Mouse (Mus musculus) adrenal gland (tissue): ENCODE data around the gene Xpot.

Experiments used
- intact Hi-C: fragments of 180-260 bp; cut with DNase I; formaldehyde crosslinking; loops from one replicate; pipeline ENCODE4 v1.15.1; 2025

Xpot gene

DNA sequence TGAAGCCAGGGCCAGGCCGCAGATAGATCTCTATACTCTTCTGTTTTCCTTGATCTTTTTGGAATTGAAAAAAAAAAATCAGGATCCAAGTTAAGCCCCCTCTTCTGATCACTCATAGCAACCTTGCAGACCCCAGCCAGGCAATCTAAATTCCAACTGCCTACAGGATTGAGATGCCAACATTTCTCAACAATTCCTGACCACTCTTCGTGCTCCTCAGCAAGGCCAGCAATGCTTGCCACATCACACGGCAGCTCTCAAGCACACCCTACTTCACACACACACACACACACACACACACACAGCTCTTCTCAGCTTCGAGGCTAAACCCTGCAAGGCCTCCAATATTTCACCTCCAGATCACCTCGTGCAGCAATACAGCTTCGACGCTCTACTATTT lies 2.5 kb downstream of the Xpot start:
- intact Hi-C loops = no loop called here

- intact Hi-C loops = no loop called here
Observed at GRCm38 (mm10) chr10:121622431-121622830, 3.7 kb downstream of the Xpot start.

GRCm38 (mm10) chr10:121615935-121616334 lies 10.2 kb downstream of the Xpot start:
- intact Hi-C loops = loop anchor here (5.0 to 10.0 kb wide), 2 partner anchors 34 to 661 kb away; no protein-coding TSS in a partner anchor

- intact Hi-C loops = loop anchor here (5.0 to 10.0 kb wide), 2 partner anchors 33 to 661 kb away; no protein-coding TSS in a partner anchor
Observed at GRCm38 (mm10) chr10:121615146-121615870, 10.8 kb downstream of the Xpot start.

DNA sequence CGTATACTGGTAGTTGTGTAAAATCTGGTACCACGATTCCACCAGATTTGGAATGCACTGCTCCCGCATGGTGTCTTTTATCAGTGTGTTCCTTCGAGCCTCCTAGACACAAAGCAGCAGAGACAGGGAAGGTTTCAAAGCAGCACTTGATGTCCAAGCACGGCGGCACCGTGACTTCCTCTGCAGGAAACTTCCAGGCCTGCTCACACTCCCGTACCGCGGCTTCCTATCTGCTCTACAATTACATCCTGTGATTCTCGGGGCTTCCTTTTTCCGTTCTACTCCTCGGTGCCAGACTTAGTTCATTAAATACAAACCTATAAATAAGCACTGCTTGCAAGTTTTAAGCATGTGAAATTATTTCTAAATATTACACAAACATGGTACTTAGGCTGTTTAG lies 12.6 kb downstream of the Xpot start:
- intact Hi-C loops = loop anchor here (10.0 kb wide), 1 partner anchor 659 kb away; no protein-coding TSS in a partner anchor

DNA sequence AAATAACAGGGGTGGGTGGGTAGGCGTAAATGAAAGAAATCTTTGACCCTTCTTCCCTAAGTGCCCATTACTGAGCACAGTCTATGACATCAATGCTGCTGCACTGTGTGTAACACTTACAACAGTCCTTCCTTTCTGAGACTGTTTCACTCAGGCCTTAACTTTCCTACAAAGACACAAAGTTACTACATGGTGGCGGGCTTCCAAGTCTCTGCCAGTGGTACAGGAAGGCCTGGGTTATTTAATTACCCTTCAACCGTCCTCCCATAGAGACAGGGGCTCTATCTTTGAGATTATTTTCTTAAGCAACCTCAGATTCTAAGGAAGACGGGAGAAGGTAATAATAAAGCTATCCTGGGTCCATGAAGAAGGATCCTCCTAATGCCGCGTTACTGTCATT lies 13.7 kb downstream of the Xpot start:
- intact Hi-C loops = loop anchor here (10.0 kb wide), 1 partner anchor 658 kb away; no protein-coding TSS in a partner anchor

GRCm38 (mm10) chr10:121611587-121611986 lies 14.5 kb downstream of the Xpot start:
- intact Hi-C loops = loop anchor here (10.0 kb wide), 1 partner anchor 657 kb away; no protein-coding TSS in a partner anchor

- intact Hi-C loops = no loop called here
Observed at GRCm38 (mm10) chr10:121608177-121608576, 18.0 kb downstream of the Xpot start.

DNA sequence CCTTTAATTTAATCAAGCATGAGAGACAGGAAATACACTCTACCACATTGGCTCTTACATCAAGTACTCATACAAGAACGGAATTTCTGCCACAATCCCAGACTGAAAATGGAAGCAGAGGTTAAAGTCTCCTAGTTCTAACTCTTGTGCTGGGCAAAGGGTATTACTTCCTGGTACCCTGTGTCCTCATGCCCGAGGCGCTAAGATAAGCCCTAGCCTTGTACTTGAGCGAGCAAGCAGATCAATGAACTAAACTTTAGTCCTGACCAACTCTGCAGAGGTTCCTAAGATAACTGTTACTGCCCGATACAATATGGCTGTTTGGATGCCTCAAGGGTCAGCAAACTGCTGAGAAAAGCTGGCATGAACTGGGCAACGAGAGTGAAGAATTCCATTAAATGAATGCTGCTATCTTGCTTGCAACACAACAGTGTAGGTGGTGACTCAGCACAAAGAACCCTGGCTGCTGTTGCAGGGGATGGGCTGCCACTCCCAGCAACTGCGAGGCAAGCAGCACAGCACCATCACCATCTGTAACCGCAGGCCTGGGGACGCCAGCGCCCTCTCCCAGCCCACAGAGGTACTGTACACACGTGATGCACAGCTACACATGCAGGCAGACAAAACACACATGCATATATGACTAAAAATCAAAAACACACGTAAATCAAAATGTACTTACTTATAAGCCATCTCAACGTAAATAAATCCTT lies 21.3 kb downstream of the Xpot start:
- intact Hi-C loops = no loop called here

- intact Hi-C loops = no loop called here
Observed at GRCm38 (mm10) chr10:121603556-121603955, 22.6 kb downstream of the Xpot start.

- intact Hi-C loops = no loop called here
Observed at GRCm38 (mm10) chr10:121601272-121601671, 24.9 kb downstream of the Xpot start.

GRCm38 (mm10) chr10:121596580-121596979 lies 29.6 kb downstream of the Xpot start:
- intact Hi-C loops = no loop called here

- intact Hi-C loops = no loop called here
Observed at GRCm38 (mm10) chr10:121591106-121591505, 35.0 kb downstream of the Xpot start.

GRCm38 (mm10) chr10:121587371-121587840 lies 38.7 kb downstream of the Xpot start:
- intact Hi-C loops = no loop called here

GRCm38 (mm10) chr10:121586675-121587370 lies 39.3 kb downstream of the Xpot start, which contains the start of gene Tbk1:
Gene Tbk1, minus strand, starts transcription at chr10:121586787.
- intact Hi-C loops = no loop called here

DNA sequence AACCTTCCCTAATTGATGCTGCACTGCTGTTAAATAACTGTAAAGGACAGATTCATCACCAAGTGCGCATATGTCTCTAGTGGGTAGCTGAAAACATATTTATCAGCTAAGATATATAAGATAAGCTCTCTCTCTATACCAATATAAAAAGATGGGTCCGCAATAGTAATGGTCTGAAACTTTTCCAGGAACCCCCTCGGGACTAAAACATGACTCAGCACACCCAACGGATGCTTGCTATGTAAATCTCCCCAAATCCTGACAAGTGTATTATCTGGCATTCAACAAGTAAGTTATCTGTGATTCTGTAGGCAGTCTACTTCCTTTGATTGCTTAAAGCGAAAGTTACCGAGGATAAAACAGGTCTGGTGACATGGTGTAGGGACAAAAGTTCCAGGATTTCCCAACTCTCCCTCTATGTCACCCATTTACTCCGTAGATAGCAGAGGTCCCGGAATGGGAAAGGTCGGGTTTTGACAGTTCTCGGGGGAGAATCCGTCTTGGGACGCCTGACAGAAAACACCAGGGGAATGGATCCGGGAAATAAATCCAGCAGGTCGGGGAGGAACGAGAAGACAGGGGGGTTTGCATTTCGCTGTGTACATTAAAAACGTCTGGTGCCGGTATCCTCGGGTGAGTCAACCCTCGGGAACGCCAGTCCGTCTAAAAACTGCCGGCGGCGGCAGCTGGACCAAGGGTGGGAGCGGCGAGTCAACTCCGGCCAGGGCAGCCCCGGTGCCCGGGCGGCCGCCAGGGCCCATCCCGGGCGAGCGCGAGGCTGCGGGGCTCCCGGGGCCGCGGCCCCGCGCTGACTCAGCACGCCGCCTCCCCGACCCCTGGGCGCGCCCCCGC lies 40.1 kb downstream of the Xpot start:
- intact Hi-C loops = no loop called here

DNA sequence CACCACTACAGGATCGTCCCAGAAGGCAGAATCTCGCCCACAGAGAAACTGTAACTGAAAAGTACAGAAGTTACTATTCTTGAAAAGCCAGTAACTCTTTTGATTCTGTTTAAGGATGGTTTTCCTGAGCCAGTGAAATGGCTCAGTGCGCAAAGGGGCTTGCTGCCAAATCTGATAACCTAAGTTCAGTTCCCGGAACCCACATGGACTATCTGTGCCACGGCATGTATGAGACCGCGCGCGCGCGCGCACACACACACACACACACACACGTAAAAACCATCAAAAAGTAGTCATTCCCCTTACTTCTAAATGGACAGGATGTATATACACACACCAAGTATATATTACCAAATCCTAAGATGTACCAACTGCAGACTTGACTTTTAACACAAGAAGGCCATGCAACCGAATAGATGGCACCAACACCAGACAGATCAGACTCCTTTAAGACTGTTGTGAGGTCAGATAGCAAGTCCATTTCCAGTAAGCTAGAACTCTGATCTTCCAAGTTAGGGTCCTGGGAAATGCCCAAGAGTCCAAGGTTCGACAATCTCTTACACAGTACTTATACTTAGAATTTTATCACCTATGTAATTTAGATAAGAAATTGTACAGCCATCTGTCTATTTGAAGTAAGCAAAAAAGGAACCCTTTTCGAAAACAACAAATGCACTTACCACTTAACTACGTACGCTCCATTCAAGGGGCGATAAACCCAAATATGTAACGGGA lies 40.9 kb downstream of the Xpot start:
- intact Hi-C loops = no loop called here

- intact Hi-C loops = loop anchor here (5.0 kb wide), 1 partner anchor 33 kb away; no protein-coding TSS in a partner anchor
Observed at GRCm38 (mm10) chr10:121584033-121584432, 42.1 kb downstream of the Xpot start.

- intact Hi-C loops = loop anchor here (5.0 kb wide), 1 partner anchor 34 kb away; no protein-coding TSS in a partner anchor
Observed at GRCm38 (mm10) chr10:121583016-121583415, 43.1 kb downstream of the Xpot start.

DNA sequence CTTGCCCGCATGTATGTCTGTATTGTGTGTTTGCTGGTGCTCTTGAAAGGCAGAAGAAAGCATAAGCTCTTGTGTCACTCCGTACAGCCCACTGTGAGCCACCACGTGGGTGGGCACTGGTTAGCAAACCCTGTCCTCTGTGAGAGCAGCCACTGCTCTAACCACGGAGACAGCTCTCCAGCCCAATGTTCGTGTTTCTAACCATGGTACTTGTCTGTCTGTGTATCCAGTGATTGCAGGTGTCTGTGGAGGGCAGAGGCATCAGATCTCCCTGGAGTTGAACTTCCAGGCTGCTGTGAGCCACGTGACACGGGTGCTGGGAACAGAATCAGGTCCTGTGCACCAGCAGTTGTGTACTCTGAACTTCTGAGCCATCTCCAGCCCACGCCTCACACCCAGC lies 43.8 kb downstream of the Xpot start:
- intact Hi-C loops = loop anchor here (5.0 kb wide), 1 partner anchor 35 kb away; no protein-coding TSS in a partner anchor
